Mouse (Mus musculus) urinary bladder, adult 18-20 months (tissue): Measurements from ENCODE around the gene Synrg.

Experiments used
- DNase-seq, 2 experiments: peaks; one replicate each; pipeline ENCODE4 v3.0.0; 2022; ENCODE audit warnings: low spot score in 2 of 2, mixed read lengths in 2 of 2

Synrg gene

DNA sequence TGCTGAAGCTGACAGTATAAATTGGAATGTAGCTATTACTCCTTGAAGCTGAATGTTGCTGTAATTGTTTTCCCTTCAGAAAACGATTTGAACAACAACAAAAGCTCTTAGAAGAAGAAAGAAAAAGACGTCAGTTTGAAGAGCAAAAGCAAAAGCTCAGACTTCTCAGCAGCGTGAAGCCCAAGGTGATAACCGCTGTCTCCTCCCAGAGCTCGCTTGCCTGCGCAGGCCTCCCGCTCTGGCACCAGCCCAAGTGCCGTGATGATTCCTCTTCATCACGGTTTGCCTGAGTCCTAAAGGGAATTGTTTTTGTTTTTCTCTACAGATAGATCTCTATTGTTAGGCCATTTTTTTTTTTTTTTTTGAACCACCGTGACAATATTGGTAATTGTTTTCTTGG is 17.1 kb downstream of the Synrg start:
- no peak for DNase-seq

DNA sequence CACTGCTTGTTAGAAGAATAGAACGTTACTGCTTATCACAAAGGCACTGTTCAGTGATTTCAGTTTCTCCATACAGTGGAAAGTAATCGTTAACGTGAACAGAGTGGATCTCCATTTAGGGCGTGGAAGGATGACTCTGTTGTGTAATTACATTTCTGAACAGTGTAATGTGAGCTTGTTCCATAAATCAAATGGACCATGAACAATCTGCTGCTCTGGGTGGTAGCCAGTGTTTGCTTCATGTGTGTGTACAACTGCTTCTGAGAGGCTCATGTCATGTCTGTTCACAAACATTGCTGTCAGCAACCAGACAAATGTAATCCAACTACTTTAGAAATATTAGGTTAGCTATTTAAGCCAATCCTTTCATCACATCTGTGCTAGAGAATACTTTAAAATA is 27.5 kb downstream of the Synrg start:
- no peak for DNase-seq

DNA sequence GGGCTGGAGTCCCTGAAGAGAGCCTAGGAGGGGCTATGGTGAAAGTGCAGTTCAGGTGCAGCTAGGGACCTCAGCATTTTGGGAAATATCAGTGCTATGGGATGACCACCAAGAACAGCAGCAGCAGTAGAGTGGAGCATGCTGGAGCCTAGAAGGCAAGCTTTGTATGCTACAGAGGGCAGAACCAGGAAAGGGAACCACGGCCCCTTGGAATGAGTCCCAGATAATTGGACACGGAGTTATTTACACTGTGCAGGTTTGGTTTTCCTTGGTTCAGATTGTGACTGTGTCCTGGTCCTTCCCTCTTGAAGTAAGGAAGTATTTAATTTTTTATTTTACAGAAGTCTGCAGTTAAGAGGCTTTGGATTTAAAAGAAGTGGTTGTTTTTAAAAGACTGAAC is 29.2 kb downstream of the Synrg start:
- DNase-seq: no peak

DNA sequence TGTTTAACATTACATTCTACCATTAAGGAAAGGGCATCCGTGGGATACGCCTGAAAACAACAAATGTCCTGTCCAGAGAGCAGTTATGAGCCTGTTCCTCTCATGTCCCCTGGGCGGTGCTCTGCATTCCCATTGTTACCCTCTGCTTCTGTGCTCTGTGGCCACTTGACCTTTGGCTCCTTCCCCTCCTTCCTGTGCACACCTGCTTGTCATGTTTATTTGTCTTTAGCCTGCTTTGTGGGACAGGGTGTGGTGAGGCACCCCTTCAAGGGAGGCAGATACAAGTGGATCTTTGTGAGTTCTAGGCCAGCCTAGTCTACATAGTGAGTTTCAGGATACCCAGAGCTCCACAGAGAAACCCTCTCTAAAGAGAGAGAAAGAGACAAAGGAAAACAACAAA is 30.3 kb downstream of the Synrg start:
- DNase-seq: no peak

DNA sequence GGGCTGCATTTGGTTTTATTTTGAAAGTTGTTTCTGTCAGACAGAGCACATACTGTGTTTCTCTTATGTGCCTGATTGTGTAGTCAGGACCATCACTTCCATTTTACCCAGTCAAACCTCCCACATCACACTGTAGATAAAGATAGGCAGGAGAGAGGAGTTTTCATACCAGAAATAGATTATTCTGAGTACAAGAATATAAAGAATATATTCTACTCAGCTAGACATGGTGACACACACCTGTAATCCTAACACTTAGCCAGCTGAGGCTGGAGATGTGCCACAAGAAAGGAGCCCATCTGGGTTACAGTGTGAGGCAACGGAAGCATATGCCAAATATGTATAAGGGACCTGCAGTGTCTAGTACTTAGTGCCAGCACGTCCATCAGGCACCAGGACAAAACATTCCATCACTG is 31.3 kb downstream of the Synrg start:
- DNase-seq: no peak

DNA sequence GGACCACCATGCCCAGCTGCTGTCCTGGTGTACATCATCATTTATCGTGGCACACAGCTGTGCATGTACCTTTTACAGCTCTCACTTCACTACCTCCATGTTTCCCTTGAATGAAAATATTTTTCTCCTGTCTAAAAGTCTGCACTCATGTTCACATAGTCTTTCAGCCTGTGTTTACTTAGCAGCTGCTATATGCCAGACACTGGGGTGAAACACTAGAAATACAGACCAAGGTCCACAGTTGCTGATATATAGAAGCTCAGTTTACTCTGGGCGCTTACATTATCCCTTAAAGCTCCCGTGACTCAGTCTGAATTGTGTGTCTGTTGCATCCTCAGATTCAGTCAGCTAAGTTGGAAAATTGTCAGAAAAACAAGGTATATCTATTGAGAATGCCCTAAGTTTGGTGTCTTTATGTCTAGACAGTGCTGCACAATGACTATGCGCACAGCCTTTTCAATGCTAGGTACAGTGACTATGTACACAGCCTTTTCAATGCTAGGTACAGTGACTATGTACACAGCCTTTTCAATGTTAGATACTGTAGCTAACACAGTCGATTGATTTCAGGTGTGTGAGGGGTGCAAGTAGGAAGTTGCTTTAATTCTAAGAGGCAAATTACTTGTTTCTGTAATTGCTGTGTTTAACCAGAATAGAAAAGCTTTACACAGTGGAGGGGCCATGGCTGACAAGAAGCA is 33.1 kb downstream of the Synrg start:
- DNase-seq: no peak

DNA sequence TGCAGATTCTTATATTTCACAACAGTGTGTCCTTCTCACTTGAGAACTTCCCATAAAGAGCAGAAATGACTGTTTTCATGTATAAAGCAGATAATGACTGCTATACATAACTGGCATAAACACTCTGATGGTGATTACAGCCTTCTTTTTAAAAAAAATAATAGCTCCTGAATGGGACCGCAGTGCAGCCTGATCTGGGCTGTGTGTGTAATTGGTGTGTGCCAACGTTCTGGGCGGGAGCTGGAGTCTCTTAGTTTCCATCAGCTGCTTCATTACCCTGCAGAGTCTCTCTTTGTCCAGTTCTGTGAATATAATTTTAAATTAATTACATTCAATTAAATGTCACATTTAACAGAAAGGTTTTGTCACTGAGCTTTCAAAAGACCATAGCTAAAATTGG is 34.8 kb downstream of the Synrg start:
- DNase-seq: no peak

DNA sequence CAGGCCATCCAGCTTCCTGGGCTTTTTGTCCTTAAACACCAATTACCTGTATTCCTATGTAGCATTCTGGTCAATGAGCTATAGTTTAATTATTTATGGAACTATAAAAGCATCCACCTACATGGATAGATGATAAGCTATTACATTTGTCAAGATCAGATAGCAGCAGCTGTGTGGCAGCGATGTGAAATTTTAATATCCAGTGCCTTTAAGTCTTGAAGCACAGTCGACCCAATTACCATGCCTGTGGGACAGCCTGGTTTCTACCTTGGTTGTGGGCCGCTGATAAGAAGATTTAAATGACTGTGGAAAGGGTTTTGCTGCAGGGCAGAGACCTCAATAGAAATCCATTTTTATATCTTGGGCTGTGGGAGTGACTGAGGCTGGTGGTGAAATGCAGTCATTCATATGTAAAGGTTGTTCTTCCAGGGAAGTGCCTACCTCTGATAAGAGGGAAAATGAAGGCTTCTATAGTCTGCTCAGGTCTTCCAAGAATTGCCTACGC is 35.2 kb downstream of the Synrg start:
- no peak for DNase-seq

DNA sequence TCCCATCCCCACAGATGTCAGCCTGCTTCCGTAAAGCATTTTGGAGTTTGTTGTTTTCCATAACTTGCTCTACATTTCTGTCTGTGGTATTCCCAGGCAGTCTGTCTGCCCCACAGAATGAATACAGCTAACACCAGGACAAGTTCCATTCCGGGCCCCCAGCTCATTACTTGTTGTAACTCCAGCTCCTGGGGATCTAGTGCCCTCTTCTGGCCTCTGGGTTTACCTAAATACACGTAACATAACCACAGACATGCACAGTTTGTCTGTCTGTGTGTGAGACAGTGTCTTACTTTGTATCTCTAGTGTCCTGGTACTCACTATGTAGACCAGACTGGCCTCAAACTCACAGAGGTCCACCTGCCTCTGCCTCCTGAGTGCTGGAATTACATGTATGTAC is 37.0 kb downstream of the Synrg start:
- no peak for DNase-seq

DNA sequence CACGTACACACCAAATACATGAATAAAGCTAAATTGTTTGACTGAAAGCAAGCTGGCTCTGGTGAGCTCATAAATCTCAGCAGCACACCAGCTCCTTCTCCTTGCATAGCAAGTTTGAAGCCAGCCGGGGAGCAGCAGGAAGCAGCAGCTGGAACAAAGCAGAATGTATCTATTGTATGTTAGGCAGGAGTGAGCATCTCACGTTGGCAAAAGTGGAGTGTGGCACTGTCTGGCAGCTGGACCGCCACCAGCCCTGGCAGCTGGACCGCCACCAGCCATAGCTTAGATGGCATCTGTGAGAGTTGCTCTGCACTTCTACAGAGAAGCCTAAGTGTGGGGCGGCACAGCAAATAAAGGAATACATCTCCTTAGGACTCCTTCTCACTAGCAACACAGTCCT is 39.8 kb downstream of the Synrg start:
- no peak for DNase-seq

DNA sequence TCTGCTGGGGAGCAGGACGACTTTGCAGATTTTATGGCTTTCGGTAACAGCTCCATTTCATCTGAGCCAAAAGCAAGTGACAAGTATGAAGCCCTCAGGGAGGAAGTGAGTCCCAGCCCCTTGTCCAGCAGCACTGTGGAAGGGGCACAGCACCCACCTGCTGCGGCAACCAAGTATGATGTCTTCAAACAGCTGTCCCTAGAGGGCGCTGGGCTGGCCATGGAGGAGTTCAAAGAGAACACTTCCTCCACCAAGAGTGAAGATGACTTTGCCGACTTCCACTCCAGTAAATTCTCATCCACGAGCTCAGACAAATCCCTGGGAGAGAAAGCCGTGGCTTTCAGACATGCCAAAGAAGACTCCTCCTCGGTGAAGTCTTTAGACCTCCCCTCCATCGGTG is 44.8 kb downstream of the Synrg start:
- no peak for DNase-seq

DNA sequence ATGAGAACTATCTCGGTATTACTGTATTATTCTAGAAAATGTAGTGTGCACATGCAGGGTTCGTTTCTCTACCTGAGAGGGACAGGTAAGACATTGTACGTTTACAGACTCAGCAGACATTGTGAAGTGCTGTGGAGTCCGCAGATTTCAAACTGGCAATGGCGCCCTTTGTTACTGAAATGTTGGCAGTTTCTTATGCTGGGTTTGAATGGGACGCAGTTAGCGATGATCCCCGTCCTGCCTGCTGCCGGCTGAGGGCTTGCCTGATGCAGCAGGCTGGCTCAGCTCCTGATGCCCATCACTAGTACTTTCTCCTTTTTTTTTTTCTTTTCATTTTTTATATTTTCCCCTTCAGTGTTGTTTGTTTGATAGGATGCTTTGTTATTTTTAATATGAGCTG is 46.2 kb downstream of the Synrg start:
- DNase-seq: no peak

DNA sequence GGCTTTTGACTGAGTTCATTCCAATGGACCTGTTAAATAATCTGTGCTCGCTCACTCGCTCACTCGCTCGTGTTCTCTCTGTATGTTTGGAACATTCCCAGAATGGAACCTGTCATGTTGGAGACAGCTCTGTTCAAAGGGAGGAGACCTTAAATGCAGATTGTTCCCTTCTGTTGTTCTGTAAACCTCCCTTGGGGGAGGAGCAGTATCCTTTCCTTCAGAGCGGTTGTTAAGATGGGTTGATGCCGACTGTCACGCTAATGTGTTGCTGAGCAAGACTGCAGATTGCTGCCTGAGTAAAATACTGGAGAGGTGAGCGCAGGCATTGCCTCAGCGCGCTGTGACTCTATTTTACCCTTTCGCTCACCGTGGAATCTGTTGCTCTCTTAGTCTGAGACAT is 46.8 kb downstream of the Synrg start:
- no peak for DNase-seq

DNA sequence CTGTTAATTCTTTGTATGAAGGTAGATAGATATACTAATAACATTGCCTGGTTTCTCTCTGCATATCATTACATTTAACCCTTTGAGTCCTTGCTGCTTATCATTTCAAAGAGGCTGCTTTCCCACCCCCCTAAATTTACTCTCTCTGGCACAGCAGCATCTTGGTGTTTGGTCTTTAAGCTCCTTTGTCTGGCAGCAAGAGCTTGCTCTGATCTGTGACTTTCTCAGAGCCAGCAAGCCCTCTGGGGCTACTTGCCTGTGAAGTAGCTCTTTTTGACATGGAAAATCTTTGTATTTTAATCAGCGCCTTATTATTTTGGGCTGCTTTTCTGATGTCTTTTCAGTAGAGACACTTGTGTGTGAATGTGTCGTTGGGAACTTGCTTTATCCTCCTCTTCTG is 47.3 kb downstream of the Synrg start:
- DNase-seq: no peak

DNA sequence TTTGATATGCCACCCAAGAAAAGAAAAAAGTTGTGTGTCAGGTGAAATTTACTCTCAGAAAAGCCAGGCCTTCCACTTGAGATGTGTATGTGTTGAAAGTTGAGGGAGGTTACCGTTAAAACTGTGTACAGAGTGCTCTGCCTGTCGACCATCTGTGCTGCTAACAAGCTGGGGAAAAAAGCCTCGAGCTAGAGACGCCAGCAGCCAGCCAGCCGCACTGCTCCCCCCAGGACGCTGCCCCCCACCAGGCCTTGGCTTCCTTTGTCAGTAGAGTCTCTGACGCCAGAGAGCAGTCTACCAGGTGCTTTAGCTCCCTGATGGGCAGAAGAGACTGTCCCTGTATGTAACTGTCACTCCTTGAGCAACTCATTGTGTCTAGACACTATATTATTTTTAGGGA is 48.9 kb downstream of the Synrg start:
- DNase-seq: no peak

DNA sequence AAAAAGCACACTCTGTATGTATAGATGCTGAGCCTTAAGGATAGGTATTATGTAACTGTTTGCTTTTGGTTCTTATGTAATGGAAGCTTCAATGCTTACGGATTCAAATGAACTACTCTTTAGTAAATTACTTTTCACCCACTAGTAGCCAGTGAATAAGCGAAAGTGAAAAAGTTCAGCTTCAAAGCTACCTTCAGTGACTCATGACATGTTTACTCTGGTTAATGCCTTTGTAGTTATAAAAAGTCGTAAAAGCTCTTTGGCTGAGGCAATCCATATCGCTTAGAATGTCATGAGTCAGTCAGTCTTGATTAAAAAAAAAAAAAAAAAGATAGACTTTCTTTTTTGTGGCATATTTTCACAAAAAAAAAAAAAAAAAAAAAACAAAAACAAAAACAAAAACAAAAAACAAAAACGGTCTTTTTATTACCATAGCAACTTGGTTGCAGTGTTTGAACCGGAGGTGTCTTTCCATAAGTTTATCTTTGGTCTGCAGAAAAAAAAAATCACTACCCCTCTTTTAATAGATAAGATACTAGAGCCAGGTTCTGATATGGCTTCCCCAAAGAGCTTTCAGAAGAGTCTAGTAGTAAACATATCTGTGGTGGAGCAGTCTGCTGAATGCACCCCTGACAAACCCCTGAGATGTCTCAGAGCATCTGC is 52.0 kb downstream of the Synrg start:
- DNase-seq: no peak

DNA sequence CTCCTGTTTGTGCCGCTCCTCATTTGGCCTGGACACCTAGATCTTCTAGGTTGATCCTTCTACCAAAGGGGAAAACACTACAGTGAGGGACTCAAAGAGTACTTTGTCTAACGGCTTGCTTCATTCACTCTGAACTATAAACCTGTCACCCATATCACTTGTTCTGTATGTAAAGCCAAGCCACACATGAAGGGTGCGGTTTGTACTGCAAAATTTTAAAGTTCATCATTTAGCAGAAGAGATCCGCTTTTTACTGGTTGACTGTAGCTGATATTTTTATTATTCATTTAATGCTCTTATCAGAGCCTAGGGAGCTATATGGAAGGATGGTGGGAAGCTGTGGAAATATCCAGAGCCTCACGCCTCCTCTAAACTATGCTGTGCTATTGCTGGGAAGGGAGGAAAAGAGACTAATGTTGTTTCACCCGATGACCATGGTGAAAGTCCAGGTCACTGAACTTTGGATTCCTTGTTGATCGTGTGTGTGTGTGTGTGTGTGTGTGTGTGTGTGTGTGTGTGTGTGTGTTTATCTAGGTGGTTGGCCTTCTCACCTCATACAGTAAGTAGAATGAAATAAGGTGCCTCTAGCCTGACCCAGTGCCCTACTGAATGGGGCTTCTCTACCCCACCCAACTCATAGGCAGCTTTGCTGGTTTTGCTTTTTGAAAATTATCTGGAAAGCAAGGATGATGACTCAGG is 52.7 kb downstream of the Synrg start:
- no peak for DNase-seq

DNA sequence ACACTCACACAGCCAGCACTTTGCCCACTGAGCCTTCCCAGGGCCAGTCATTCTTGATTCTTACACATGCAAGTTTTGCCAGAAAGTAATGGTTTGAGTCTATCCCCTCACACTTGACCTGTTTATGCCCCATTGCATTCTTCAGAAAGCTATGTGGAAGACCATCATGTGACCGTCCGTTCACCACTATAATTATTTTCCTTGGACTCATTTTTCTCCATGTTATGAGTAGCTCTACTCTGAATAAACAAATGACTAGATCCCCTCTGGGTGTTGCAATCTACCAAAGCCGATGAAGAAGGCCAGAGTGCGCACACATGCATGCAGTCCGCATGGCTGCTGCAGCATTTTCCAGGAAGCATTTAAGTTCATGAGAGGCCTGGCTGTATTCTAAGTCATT is 63.0 kb downstream of the Synrg start:
- no peak for DNase-seq

DNA sequence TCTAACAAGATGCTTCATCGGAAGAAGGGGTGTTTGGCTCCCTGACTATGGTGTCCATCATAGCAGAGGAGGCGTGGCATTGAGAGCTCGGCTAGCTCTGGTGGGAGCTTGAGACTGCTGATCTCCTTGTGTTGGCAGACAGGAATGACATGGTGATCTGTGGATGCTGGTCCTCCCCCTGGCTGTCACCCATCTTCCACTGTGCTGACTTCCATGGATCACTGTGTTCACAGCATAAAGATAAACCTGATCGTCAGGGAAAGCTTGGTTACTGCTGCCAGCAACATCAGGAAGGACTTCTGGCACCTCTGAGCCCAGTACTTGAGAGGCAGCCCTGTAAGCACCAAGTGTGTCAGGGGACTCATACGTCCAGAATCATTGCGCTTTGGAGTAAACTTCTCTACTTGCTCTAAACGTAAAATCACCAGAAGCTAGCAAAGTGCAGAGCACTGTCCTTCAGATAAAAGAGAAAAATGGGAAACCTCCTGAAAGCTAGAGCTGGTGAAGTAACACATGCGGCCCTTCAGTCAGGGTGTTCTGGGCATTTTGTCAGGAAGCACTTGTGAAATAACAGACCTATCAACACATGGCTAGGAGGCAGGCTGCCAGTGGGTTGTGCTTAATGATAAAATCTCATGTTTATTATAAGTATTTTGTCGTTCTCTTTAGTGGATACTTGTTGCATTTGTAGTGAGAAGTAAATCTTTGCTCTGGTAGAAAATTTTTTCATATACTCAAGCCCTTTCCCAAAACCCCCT is 64.2 kb downstream of the Synrg start:
- peak in 1 of 2 experiments; percentile 64 for DNase-seq

DNA sequence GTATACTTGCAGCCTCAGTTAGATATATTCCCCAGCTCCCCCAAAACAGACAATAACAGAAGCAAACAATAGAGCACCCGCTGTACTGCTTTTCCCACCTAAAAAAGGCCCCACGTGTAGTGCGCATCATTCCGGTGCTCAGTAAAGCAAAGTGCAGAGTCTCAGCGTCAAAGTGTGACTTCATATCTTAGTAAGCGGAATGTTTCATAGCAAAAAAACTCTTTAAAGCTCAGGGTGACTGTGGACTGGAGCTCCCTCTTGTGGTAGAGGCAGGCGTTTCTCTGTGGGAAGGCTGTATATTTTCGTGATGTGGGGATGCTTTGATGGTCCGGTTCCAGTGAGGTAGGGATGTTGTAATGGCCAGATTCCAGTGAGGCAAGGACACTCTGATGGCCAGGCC is 67.7 kb downstream of the Synrg start:
- peak in 1 of 2 experiments; percentile 40 for DNase-seq

DNA sequence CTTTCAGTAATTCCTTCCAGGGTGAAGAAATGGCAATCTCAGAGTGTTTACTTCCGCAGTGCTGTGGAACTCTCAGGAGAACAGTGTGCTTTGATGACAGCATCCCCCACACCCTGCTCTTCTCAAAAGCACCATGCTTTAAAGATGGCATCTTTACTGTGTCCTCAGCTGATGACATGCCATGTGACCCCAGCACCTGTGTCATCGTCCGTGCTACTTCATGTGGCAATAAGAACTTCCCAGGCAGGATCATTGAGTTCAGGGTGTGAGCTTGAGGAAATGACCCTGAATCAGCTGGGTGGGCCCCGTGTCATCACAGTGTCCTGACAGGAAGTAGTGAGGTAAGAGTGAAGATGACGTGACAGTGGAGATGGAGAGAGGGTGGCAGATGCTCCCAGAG is 68.3 kb downstream of the Synrg start:
- no peak for DNase-seq

DNA sequence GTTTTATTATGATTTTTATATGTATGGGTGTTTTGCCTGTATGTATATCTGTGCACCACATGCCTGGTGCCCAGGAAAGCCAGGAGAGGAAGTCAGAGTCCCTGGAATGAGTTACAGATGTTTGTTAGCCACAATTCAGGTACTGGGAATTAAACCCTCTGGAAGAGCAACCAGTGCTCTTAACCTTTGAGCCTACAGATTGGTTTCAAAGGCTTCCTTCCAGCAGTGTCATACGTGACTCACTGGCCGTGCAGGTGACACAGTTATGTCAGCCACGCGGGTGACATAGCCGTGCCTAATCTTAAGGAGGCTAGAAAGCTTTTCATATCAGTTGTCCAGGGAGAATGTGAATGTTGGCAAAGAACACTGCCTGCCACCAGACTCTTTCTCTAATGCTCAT is 69.4 kb downstream of the Synrg start:
- no peak for DNase-seq
